Mouse (Mus musculus) megakaryocyte, adult 5-6 weeks (primary cell): ENCODE measurements at regions not wholly inside any gene's neighbourhood (a gene's known extent, or its start where the extent isn't known, plus 50 kb on each side); places are given as distances from the start of the nearest gene placed in this dataset.
"Not testable (repeated sequence)": the region's sequence is repeated elsewhere in the genome, so short reads cannot be mapped to it uniquely, and the experiment has no call there.

Experiments used
- ATAC-seq: 2 replicates; pipeline ENCODE4 v1.8.0; 2016; ENCODE audit warnings: mild to moderate bottlenecking, inconsistent platforms; ENCODE audit not compliant: poor library complexity, severe bottlenecking

DNA sequence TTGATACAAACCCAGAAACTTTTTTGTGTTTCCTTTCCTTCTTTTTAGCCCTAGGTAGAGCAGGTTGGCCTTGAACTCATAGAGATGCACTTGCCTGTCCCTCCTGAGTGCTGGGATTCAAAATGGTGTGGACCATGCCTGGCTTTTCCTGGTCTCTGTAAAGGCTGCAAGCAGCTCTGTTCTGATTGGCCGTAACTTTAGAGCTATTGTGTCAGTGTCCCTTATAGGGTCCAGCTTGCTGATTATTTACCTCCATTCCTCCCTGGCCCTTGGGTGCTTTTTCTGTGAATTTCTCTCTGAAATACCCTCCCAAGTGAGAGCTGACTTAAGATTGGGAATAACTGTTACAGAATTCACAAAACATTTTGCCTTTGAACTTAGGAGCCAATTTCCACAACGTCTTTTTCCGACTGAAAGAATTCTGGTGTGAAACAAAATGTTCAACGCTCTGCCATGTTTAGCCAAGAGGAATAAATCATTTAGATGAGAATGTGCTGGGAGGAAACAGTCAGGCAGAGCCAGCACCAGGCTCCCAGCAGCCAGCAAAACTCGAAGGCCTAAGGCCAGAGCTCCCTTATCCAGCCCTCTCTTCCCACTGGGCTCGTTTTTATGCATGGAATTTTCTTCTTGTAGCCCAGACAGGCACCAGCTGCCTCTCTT, 180.0 kb upstream of the Pkdcc start:
- ATAC-seq: no peak

DNA sequence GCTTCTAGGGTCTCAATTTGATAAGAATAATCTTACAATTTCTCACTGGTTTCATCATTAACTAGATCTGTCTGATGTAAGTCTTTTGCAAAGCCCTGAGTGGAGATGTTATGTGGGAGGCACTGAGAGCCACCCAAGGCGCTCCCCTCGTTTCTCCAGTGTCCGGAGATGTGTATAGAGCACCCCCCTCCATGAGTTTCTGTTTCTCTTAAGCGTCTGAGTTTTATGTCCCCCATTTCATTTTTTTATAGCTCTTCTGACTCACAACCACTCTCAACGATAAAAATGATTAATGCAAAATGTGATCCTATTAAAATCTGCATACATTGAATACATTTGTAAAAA, 179.5 kb upstream of the Pkdcc start:
- no peak for ATAC-seq

DNA sequence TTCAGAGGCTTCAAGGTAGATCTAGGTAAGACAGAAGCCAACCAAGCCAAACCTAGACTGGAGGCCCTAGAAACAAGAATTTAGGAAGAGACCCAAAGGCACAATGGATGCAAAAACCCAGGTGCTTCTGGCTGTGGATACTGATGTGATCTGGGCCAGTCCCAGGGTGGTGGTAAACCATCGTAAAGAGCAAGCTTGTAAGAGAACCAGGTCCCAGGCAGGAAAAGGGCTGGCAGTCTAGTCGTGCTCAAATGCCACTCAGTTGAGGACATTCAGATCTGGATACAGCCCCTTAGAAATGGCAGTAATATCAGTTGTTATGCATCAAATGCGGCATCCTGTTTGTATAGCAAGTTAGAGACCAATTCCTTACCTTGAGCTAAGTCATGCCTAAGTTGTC, 175.5 kb upstream of the Pkdcc start:
- ATAC-seq: no peak

DNA sequence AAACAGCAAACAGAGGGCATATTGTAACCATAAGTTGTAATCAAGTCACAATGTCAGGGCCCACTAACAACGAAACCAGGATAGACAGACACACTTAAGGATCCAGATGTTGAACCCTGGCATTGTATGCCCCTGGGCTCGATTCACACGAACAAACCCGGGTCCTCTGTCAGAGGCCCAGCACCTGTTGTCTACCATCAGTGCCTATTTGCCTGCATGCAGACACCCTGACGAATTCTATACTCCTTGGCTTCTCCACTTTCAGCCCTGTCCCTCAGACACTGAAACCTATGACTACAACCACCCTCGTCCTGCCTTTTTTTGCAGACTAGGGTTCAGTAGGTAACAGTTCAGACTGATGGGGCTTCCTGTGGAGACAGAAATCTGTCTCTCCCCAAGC, 170.6 kb upstream of the Pkdcc start:
- no peak for ATAC-seq

DNA sequence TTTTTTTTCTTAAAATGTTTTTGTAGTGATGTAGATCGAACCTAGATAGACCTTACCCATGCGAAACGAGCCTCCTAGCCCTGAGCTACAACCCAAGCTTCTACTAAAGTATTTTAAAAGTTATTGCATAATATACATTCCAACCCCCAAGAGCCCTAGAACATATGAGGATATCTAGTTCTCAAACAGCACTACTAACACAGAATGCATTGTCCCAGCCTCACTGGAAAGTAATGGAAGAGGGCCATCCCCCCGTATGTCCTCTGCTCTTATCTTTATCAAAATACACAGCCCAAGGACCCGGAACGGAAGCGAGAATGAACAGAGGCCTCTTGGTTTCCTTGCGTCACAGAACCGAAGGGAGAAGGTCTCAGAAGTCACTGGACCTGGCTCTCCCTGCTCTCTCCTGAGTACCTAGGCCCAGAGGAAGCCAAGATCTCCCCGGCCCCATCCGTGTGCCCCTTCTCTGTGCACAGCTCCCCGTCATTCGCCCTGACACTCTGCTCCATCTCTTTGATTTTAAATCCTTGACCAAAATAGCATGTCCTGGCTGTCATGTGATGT, 165.0 kb upstream of the Pkdcc start:
- ATAC-seq: no peak

DNA sequence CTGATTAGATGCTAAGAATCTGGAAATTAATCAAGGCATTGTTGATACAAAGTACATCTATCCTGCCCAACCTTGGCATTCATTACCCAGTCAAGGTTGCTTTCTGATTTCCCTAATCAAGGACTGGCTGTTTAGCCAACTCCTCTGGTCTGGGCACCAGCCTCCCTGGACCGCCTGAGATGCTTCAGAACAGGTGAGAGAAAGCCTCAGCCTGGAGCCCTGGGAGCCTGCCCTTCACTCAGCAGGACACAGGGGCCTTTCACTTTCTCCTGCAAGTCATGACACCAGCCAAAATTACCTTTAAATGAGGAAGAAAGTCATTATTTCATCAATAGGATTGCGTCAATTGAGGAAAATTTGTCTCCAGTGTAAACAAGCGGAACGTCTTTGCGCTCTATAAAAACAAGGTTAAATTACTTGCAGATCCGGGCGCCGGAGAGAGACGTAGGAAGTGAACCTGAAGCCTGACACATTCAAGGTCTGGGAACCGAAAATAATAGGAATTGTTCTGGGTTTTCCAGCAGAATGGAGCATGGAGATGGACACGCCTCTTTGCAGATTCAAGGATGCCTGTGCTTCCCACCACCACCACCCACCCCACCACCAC, 164.4 kb upstream of the Pkdcc start:
- no peak for ATAC-seq

DNA sequence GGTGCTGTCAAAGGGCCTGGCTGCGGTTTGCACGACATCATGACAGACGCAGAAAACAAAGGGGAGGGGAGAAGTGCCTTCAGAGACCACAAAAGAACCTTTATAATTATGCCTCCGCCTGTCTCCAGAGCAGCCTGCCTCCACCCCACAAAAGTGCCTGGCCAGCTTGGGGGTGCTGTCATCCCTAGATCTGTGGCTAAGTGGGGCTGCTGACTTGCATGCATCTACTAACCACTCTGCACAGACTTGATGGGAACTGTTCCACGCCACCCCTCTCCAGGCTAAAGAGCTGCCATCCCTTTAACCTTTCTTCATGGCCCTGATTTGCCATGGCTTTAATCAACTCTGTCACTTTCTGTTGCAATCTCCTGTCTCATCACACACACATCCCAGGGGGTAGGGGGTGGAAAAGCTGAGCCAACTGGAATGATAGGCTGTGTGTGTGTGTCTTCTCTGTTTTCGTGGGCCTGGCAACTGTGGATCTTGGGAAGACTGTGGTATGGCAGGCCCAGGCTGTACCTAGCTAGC, 162.4 kb upstream of the Pkdcc start:
- no peak for ATAC-seq

DNA sequence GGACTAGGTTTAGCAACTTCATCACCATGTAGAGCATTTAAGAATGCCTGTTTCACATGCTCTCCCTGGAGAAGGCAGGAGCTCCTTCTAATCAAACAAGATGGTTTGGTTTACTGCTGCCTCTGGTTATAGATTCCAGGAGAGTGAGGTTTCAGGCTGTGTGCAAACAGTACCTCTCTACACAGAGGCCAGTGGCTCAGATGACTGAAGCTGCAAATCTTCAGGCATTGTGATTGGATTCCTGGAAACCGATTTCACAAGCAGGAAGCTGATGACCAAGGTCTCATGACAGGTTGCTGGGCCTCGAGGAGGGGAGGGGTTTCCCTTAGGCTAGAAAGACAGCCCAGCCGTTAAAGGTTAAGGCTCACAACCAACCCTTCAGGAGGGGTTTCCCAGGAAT, 157.3 kb upstream of the Pkdcc start:
- ATAC-seq: no peak

DNA sequence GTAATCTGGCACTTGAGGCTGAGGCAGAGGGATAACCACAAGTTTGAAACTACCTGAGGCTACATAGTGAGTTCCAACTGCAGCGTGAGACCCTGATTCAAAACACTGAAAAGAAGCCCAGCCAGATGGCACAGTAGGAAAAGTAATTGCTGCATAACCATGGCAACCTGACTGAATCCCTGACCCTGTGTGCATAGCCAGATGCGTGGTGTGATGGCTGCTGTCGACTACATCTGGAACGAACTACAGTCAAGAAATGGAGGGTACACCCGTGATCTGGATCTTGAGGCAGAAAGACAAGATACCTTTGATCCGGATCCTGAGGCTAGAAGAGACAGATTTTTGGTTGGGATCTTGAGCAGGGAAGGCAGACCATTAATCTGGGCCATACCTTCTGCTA, 153.2 kb upstream of the Pkdcc start:
- ATAC-seq: no peak

DNA sequence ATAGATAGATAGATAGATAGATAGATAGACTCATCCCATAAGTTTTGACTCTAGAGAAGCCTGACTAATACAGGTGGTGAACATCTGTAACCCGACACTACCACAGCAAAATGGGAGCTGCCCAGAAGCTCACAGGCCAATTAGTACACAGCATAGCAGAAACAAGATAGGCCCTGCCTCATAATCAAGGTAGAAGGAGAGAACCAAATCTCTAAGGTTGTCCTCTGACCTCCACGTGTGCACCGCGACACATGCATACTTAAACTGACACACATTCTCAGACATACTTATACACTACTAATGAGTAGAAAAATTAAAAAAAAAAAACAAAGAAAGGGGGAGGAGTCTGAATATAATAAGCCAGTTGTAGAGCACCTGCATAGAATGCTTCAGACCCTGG, 151.2 kb upstream of the Pkdcc start:
- ATAC-seq: no peak

DNA sequence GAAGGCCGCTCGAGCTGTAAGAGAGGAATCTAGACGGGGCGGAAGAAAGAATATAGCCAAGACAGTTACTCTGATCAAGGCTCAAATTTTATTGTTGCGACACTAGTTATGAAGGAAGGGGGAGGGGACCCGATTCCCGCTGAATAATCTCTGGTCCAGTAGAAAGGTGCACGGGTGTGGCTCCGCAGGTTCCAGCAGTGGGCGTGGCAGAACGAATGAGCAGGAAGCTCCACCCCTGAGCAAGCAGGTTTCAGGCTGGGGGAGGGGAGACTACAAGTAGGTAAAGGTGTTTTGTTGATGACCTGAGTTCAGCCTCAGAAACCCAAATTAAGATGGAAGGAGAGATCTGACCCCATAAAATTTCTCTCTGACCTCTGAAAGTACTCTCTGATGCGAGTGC, 150.7 kb upstream of the Pkdcc start:
- ATAC-seq: not testable (repeated sequence)

DNA sequence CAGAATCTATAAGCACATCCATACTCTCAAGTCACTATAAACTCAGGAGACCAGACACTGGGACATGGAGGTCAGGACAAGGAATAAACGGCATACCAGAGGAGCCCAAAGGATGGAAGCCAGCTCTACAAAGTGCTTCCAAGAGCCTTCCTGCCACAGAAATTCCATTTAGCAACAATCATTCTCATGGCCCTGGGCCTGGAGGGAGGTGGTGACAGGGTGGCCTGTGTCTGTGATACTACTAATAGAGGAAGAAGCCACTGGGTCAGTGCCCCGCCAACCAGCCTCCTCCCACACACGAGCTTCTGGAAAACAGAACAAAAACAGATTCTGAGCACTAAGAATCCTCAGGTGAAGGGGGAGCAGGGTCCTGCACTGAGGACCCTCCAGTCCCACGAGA, 145.8 kb upstream of the Pkdcc start:
- ATAC-seq: no peak

DNA sequence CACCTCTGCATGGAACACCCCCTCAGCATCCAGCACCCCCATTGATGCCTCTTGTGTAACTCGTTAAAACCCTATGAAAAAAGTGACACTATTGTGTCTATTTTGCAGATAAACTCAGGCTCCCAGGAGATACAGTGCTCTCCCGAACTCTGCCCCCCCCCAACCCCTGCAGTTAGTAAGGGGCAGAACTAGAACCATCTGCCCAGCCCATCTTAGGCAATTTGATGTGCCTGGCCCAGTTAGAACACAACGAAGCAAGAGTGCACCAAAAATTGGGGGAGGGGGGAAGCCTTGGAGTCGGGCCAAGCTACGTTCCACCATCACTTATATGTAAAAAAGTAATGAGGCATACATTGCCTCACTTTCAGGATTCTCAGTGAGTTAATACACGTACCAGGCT, 143.3 kb upstream of the Pkdcc start:
- no peak for ATAC-seq

DNA sequence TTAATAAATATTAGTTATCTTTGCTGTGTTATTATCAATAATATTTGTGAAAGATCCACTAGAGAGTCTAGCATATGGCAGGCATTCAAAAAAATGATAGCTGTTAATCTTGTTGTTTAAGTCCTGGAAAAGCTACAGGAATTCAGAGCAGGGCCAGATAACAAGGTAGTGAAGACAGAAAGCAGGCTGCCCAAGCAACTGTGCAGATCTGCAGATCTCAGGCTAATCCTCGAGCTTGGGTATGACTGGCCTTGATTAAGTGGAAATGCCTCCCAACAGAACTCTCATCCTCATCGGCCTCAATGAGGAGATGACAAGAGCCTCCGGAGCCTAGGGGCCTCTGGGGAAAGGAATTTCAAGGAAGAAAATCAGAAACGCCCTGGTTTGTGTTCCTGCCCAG, 142.9 kb upstream of the Pkdcc start:
- no peak for ATAC-seq

DNA sequence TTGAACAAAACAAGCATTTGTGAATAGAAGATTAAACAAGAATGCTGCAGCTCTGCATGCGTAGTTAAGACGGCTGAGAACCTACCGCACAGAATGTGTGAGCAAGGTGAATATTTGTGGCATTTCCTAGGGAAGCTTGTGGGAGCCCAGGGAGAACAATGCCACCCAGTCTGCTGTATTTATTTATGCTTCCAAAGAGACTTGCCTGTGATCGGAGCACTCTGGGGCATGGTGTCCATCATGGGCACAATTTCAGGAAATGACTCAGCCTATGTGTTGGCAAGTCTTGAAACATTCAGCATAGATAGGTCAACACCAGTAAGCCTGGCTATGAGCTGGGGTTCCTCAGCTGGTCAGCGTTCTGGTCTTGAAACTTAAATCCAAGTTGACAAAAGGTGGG, 140.2 kb upstream of the Pkdcc start:
- no peak for ATAC-seq

DNA sequence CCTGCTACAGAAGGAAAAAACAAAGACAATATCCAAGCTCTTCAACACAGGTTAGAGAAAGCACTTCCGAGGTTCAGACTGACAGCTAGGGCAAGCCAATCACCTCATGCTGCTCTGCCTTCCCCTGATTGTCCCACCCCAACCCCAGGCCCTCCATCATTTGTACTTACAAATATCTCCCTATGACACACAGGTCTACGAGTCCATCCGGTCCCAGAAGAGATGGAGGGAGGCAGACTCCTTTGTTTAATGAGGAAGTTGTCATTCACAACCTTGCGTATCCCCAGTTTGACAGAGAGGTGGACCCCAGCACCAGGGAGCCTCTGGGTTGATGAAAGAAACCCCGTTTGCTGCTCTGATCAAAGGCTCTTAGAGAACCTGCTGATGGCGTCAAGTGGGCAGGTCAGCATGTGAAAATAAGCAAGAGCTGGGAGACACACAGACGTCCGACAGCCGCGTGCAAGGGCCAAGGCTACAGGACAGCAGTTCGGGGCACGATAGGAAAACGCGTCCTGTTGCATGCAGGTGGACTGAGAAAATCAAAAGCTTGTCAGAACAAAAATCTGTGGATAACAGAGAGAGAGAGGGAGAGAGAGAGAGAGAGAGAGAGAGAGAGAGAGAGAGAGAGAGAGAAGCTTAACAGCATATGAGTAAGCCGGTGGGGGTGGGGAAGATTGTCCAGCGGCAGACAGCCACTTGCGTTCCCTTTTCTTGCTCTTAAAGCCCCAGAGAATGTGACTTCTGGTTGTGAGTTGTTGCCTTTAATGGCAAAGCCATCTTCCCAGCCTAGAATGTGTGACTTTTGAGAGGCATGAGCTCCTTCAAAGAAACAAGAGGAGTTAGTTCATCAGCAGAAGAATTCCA, 137.1 kb upstream of the Pkdcc start:
- ATAC-seq: no peak

DNA sequence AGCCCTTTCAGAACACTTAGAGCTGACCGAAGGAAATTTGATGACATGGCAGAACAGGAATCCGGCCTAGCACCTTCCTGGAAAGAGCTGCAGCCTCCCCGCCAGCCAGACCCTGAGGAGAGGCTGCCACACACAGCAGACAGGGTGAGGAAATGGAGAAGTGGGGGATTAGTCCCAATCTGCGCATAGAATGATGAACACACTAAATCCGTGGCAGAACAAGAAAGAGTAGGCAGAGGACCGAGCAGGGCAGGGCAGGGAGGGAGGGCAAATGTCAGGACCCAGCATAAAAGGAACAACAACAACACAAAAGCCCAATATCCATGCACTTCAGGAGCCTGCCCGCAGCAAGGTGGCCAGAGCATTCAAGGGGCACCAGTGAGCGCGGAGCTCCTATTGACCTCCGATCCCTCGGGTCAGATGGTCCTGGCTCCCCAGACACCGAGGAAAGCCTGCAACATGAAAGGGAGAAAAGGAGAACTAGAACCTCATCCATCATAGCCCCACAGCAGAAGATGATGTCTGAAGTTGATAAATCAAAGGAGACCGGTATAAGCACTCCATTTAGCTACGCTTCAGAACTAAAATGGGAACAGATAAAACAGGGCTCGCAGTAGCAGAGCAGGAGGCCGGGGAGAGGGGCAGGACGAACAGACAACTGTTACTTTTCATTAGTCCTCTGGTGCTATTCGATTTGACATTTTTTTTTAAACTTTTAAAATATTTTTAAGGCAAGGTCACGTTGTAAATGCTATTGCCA, 136.3 kb upstream of the Pkdcc start:
- no peak for ATAC-seq

DNA sequence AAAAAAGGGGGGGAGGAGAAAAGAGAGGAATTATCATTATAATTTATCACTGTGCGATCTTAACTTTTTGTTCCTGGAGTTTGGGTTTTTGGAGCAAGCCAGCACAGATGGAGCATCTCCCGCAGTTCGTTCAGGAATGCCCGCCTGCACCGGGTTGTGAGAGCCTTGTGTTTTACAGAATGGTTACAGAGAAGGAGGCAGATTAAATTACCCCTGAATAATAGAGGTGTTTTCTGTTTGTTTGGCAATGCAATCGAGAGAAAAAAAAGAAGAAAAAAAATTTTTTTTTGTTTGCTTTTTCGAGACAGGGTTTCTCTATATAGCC, 135.8 kb upstream of the Pkdcc start:
- no peak for ATAC-seq

DNA sequence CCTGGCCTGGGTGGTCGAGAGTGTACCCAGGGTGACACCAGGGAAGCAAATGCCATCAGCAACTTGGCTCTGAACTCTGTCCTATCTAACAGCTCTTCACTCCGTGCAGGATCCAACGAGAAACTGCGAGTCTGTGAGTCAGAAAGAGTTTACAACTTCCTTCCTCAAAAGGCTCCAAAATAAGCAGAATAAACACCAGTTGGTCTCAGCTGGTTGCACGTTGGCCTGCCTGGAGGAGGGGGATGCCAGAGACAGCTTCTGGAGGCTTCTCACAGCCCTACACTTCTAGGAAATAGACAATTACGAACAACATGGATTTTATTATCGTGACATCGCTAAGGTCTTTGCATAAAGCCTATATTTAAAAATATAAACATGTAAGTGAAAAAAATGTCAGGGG, 133.4 kb upstream of the Pkdcc start:
- no peak for ATAC-seq

DNA sequence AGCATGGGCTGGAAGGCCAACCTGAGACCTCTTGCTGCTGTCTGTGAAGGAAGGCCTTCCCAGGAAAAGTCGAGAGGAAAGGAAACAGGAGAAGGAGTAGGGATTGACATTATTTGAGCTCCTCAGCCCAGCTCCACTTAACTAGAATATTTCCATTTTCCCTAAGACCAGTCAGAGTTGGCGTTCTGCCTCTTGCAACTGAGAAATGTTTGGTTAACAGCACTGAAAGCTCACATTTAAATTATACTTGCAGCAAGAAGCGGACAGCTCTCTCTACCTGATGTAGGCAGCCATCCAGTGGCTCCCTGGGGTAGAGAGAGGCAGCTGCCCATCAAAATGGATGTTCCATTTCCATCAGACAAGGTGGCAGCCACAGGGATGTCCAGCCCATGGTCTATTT, 131.6 kb upstream of the Pkdcc start:
- no peak for ATAC-seq

DNA sequence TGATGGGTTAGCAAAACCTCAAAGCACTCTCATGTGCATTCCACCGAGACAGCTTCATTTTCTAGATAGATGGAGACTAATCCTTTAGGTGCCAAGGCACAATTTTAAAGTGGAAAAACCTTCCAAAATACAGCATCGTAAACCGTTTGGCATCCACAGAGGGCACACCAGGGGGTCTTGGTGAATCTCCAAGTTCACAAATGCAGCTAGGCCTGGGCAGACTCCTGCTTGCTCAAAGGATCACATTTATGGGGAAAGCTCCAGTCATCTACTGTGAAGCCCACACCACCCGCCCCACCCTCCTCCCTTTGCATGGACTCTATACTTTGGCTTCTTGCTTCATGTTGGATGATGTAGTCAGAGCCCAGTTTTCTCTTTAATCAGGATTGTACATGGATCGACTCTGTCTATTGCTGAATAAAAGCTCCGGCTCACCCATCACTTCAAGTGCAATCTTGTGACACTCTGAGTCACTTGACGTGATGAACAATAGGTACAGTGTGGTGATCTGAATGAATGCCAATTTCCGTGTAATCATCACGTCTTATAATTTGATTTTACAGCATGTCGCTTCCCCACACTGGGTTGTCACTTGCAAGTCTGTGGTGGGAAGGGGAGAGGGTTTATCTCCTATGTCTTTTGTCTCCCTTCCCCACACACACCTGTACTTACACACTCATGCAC, 129.2 kb upstream of the Pkdcc start:
- ATAC-seq: no peak
